Mouse (Mus musculus) testis, postnatal 10 days (tissue): ENCODE results near the gene Ccdc42.

Source experiments
- DNase-seq: peaks from one replicate; pipeline ENCODE4 v3.0.0; 2021; ENCODE audit warnings: low spot score

Ccdc42 gene

DNA sequence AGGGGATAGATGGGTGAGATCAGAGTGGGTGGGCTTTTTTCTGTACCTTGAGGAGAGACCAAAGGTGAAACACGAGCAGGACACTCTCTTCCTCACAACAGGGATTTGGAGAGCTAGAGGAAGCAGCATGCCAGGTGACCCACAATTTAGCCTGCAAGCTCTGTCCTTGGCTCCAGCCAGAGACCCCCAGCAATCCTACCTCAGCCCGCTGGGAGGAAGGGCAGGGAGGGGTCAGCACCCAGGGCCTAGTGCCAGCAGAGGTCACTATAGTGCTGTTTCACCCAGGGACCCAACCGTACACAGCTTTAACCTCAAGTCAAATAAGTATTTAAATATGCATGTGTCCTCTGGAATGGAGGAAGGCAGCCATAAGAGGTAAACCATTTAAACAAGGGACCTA lies 931 bp upstream of the Ccdc42 start:
- DNase-seq, result no peak

GRCm38 (mm10) chr11:68589055-68589809 lies 2.4 kb downstream of the Ccdc42 start:
- DNase-seq, result peak; percentile 92

DNA sequence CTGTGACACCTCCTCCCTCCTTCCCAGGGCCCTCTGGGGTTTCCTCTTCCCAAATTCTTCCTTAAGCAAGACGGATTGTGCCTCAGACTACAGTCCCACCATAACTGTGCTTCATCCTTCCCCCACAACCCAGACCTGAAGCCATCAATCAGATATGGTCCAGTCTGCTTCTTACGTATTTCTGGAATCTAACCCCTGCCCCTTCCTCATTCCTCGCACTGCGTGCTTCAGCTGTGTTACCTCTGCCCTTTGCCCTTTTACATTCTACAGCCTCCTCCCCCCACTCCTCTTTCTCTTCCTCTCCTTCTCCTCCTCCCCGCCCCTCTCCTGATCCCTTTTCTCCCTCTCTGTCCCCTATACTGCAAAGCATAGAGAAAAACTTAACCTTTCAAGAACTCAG lies 4.9 kb downstream of the Ccdc42 start:
- DNase-seq, result no peak

- DNase-seq, result no peak
These were observed 6.4 kb downstream of the Ccdc42 start for GRCm38 (mm10) chr11:68593247-68593646.

DNA sequence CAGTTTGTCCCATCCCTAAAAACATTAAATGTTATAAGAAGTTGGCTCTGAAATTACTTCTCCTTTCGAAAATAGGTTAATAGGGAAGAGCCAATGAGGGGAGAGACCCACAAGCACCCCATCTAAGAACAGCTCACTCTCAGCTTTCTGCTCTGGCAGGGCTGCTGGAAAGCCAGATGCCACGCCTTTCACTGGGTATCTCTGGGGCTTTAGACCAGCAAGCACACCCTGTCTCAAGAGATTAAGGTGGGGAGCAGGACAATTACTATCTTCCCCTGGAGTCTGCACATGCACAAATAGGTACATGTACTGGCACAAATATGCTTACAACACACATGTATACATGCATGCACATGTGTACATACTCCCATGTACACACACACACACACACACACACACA lies 11.1 kb downstream of the Ccdc42 start:
- no peak for DNase-seq

DNA sequence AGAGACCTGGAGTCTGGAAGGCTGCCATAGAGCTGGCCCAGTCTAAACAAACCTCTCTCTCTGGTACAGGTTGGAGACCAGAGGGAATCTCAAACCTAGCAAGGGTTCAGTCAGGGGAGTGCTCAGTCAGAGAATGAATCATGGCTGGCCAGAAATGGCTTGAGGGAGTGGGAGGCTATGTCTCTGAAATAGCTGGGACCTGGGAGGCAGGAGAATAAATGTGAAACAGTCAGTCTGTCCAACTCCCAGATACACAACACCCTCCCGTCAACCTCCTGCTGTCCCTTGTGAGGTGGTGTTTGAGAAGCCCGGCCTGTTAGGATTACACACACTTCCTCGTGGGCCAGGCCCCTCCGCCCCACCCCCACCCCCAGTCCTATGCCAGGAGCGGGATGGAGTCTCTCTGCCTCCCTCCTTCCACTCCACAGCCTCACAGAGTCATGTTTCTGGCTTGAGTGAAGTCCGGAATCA lies 13.8 kb downstream of the Ccdc42 start:
- DNase-seq, result no peak

- DNase-seq, result no peak
These were observed 14.7 kb downstream of the Ccdc42 start for GRCm38 (mm10) chr11:68601486-68601991.

- no peak for DNase-seq
These were observed 15.5 kb downstream of the Ccdc42 start for GRCm38 (mm10) chr11:68602200-68602931.

DNA sequence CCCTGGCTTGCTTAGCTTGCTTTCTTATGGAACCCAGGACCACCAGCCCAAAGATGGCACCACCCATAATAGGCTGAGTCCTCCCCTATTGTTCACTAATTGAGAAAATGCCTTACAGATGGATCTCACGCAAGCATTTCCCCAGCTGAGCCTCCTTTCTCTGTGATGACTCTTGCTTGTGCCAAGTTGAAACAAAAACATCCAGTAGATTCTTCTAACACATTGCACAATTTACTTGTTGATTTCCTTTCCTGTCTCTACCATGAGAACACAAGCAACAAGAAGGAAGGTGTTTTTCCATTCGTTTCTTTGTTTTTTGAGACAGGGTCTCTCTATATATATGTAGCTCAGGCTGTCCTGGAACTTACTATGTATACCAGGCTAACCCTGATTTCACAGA lies 20.2 kb downstream of the Ccdc42 start:
- no peak for DNase-seq

DNA sequence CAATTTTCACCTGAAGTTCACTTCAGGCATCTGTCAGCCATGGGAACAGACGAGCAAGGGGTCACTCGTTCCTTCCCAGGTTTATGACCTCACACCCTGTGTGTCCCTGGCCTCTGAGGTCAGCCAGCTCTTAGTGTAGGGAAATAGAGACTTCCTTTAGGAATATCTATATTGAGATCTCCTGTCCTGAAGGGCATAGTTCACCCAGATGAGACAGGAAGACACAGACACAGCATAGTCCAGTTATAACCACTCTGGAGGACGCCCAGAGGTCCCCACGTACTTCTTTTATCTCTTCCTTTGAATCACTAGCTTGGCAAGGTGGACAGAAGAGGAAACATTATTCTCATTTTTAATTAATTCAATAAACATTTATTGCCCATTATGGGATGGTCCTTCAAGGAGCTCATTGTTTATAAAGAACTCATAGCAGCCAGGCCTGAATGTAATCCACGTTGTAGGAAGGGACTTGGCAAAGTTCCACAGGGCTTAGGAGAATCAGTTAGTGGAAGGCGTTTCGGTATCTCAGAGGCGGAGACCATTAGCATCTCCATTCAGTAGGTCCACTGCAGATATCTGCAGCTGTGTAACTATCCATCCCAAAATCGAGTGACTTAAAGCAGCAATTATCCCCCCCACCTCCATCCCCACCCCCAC lies 23.2 kb downstream of the Ccdc42 start:
- DNase-seq, result no peak

DNA sequence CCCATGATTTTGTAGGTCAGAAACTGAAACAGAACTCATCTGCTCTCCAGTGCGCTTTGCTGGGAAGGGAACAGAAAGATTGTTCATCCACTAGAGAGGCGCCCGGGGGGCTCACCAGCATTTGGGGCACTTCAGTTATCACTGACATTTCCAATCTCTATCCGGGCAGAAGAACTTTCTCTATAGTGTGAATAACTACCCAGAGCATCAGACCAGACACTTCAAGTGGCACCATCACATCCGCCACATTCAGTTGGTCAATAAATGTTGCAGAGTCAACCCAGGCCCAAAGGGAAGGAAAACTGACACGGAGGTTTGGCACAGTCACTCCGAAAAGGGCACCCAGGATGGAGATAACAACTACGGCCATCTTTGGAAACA lies 23.7 kb downstream of the Ccdc42 start:
- DNase-seq, result no peak

GRCm38 (mm10) chr11:68613071-68613711 lies 26.4 kb downstream of the Ccdc42 start:
- DNase-seq, result no peak

GRCm38 (mm10) chr11:68622751-68623150 lies 35.9 kb downstream of the Ccdc42 start:
- DNase-seq, result no peak

DNA sequence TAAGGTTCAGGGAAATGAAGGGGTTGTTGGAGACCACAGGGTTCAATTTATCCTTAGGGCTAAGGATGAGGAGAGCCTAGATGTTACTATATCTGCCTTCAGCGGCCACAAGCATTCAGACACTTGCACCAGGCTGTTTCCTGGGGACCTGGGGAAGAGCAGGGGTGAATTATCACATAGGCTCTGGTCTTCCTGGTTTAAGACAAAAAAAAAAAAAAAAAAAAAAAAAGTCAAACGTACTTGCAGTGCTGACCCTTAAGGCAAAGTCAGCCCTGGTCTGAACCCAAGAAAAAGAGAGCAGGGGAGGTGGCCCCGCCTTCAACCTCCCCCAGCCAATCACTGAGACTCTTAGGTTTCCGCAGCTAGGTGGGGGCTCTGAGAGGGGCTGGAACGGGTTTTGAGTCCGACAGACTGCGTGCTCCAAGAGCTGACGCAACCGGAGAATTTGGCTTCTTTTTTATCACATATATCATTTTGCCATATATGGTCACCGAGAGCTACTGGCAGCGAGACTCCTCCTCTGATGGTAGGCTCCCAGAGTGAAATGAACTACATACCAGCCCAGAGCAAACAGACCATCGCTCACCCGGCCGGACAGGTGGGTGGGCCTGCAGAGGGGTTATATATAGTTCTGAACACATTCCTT lies 36.5 kb downstream of the Ccdc42 start:
- peak; percentile 60 for DNase-seq

DNA sequence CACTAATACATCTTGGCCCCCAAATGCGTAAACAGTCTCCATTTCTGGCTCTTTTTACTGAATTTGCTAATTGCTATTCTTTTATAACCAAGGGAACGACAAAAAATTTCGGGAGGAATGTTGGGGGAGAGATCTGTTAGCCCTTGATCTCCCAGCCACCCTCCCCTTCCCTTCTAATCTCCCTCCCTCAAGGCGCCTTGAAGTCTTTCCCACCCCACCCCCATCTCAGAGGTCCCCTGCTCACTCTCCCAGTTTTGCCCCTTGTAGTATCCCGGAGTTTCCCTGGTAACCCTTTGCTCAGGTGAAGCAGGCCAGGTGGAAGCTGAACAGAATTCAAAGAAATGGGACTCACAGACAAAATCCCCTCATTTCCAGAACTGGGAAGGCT lies 37.0 kb downstream of the Ccdc42 start:
- no peak for DNase-seq

GRCm38 (mm10) chr11:68631611-68632316 lies 44.9 kb downstream of the Ccdc42 start:
- no peak for DNase-seq

DNA sequence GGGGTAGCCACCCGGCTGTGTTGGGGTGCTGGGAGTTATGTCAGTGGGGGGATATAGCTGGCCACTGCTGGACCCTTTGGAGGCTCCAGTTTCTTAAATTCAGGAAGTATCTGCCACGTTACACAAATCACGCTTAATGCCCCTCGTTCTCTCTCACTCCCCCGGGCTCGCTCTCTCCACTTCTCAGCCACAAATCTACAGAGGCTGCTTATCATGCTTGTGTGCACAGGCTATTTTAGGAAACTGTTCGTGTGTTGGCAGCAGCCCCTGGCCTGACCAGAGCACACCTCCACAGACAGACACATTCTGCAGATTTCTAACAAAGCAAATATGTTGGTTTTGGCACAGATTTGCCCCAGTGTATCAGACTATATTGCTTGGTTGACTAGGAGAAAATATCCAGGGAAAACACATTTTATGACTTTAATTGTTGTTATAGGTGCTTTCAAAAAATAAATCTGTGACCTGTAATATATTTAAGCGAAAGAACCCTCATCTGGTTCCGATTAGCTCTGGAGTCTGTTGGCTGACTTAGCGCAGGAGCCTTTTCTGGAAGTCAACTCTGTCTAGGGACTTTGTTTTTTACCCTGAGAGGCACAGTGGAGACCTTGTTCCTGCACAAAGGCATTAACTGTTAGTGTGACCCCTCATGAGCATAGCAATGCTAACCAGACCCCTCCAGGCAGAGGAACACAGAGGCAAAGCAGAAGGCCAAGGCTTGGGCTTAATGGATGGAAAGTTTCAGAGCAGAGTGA lies 51.2 kb downstream of the Ccdc42 start:
- no peak for DNase-seq

GRCm38 (mm10) chr11:68641361-68641760 lies 54.5 kb downstream of the Ccdc42 start:
- no peak for DNase-seq

- DNase-seq, result no peak
These were observed 58.0 kb downstream of the Ccdc42 start for GRCm38 (mm10) chr11:68644781-68645180.
